Mouse (Mus musculus): ENCODE measurements around the gene Hoxa2. TPM values are rescaled to one million over a fixed set of nuclear protein-coding genes. Genes with fewer than 3 reads are reported as not detected.

Hoxa2 gene
- polyA plus RNA-seq, 1 experiment from 2014 or later: 0.25 TPM

- WGBS: 11% methylated on average over 10 of the region's 10 CpGs
- Histone ChIP-seq H3K27me3 (replicated peaks) (peaks cover 100% of the 10 kb centered on the region), H3K4me3 (no peak overlapping the region), H3K27ac (no peak overlapping the region), H3K4me1 (no peaks in the 10 kb centered on the region), H3K9me3 (no peaks in the 10 kb centered on the region), H3K36me3 (replicated peaks) (no peaks in the 10 kb centered on the region), H3K4me2 (no peak overlapping the region), H3K9ac (no peak overlapping the region)
- no peak for ATAC-seq (replicated peaks)
Measured at GRCm38 (mm10) chr6:52183311-52184080, 18.9 kb upstream of the Hoxa2 start.

- no peaks in the 10 kb centered on the region for H3K36me3 ChIP-seq (replicated peaks)
- H3K4me2 ChIP-seq: no peak overlapping the region
- ATAC-seq (replicated peaks): no peak
- H3K27ac ChIP-seq: no peak overlapping the region
- H3K27me3 ChIP-seq (replicated peaks): peaks cover 100% of the 10 kb centered on the region
- H3K4me3 ChIP-seq: no peak overlapping the region
- H3K9ac ChIP-seq: no peak overlapping the region
- 0% methylated on average over 1 of the region's 1 CpGs for WGBS
- H3K9me3 ChIP-seq: no peaks in the 10 kb centered on the region
- no peaks in the 10 kb centered on the region for H3K4me1 ChIP-seq
Measured at GRCm38 (mm10) chr6:52182793-52183192, 18.2 kb upstream of the Hoxa2 start.

DNA sequence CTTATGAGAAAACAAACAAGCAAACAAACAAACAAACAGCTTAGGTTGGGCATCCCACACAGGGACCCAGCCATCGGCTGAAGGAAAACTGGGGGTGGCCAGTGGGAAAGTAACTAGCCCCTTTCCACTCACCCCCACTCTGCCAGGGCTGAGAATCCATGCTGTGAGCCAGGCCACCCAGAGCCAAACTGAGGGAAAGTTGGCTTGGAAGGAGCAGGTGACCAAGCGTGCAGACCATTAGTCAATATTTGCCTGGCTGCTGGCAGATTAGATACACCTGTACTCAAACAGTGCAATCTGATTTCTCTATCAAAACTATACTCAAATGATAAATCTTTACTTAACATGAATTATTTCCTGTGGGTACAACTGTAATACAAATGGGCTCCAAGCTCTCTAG is 17.4 kb upstream of the Hoxa2 start:
- ATAC-seq (replicated peaks): no peak
- 21% methylated on average over 2 of the region's 2 CpGs for WGBS
- peaks cover 100% of the 10 kb centered on the region for H3K27me3 ChIP-seq (replicated peaks)

DNA sequence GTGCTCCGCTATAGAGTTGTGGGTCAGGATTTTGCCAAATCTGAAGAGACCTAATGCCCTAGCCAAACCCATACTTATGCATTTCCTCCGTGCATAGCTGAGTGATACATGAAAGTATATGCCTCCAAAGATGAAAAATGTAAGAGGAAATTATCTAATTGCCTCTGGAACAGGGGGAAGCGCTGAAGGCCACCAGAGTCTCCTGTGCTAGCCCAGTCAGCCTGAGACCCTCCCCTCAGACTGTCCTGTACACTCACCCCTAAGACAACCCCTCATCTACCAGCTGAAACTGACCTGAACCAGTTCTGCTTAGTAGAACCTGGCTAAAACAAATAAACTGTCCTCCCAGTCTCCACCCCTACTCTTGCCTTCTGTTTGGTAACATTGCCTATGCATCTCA is 16.1 kb upstream of the Hoxa2 start:
- H3K27me3 ChIP-seq (replicated peaks): peaks cover 97% of the 10 kb centered on the region
- H3K4me2 ChIP-seq: no peak overlapping the region
- H3K4me3 ChIP-seq: no peak overlapping the region
- H3K9me3 ChIP-seq: no peaks in the 10 kb centered on the region
- 11% methylated on average over 3 of the region's 3 CpGs for WGBS
- no peaks in the 10 kb centered on the region for H3K36me3 ChIP-seq (replicated peaks)
- ATAC-seq (replicated peaks): no peak
- H3K27ac ChIP-seq: no peak overlapping the region
- no peak overlapping the region for H3K9ac ChIP-seq
- H3K4me1 ChIP-seq: no peaks in the 10 kb centered on the region

More for the DNA sequence above, 17.4 kb upstream of the Hoxa2 start:
- no peak overlapping the region for H3K9ac ChIP-seq
- no peaks in the 10 kb centered on the region for H3K9me3 ChIP-seq
- no peak overlapping the region for H3K27ac ChIP-seq
- no peak overlapping the region for H3K4me3 ChIP-seq
- no peak overlapping the region for H3K4me2 ChIP-seq
- no peaks in the 10 kb centered on the region for H3K4me1 ChIP-seq
- no peaks in the 10 kb centered on the region for H3K36me3 ChIP-seq (replicated peaks)

GRCm38 (mm10) chr6:52180213-52180710 is 15.6 kb upstream of the Hoxa2 start:
- Histone ChIP-seq H3K27ac (no peak overlapping the region), H3K4me2 (no peak overlapping the region)

GRCm38 (mm10) chr6:52179690-52180089 is 15.1 kb upstream of the Hoxa2 start:
- no peak overlapping the region for H3K27ac ChIP-seq
- no peak overlapping the region for H3K4me3 ChIP-seq
- no peaks in the 10 kb centered on the region for H3K9me3 ChIP-seq
- 1% methylated on average over 10 of the region's 10 CpGs for WGBS
- no peak for ATAC-seq (replicated peaks)
- no peak overlapping the region for H3K9ac ChIP-seq
- peaks cover 95% of the 10 kb centered on the region for H3K27me3 ChIP-seq (replicated peaks)
- H3K4me1 ChIP-seq: no peaks in the 10 kb centered on the region
- no peak overlapping the region for H3K4me2 ChIP-seq
- no peaks in the 10 kb centered on the region for H3K36me3 ChIP-seq (replicated peaks)

More at GRCm38 (mm10) chr6:52180213-52180710, 15.6 kb upstream of the Hoxa2 start:
- no peak for ATAC-seq (replicated peaks)
- Histone ChIP-seq H3K9ac (no peak overlapping the region), H3K4me3 (no peak overlapping the region), H3K36me3 (replicated peaks) (no peaks in the 10 kb centered on the region), H3K9me3 (no peaks in the 10 kb centered on the region), H3K27me3 (replicated peaks) (peaks cover 95% of the 10 kb centered on the region), H3K4me1 (no peaks in the 10 kb centered on the region)
- 3% methylated on average over 11 of the region's 11 CpGs for WGBS

- Histone ChIP-seq H3K4me3 (no peak overlapping the region), H3K36me3 (replicated peaks) (no peaks in the 10 kb centered on the region), H3K9ac (no peak overlapping the region), H3K4me2 (no peak overlapping the region), H3K9me3 (no peaks in the 10 kb centered on the region), H3K4me1 (no peaks in the 10 kb centered on the region), H3K27me3 (replicated peaks) (peaks cover 93% of the 10 kb centered on the region), H3K27ac (no peak overlapping the region)
- WGBS: 2% methylated on average over 4 of the region's 4 CpGs
- ATAC-seq (replicated peaks): no peak
Measured at GRCm38 (mm10) chr6:52178918-52179665, 14.5 kb upstream of the Hoxa2 start.

GRCm38 (mm10) chr6:52177806-52178205 is 13.2 kb upstream of the Hoxa2 start:
- H3K4me1 ChIP-seq: peaks cover under 1% of the 10 kb centered on the region; the same call in 1 of the 2 replicates
- H3K27me3 ChIP-seq (replicated peaks): peaks cover 92% of the 10 kb centered on the region
- no peak overlapping the region for H3K27ac ChIP-seq
- no peaks in the 10 kb centered on the region for H3K36me3 ChIP-seq (replicated peaks)
- H3K4me2 ChIP-seq: no peak overlapping the region
- no peak overlapping the region for H3K9ac ChIP-seq
- WGBS: 2% methylated on average over 9 of the region's 9 CpGs
- ATAC-seq (replicated peaks): no peak
- no peak overlapping the region for H3K4me3 ChIP-seq
- no peaks in the 10 kb centered on the region for H3K9me3 ChIP-seq

- H3K4me2 ChIP-seq: no peak within 1 kb of the TSS
- no peak within 1 kb of the TSS for H3K27ac ChIP-seq
- no peak within 1 kb of the TSS for H3K4me3 ChIP-seq
- no peak within 1 kb of the TSS for H3K9ac ChIP-seq
- peaks cover 92% of the 10 kb centered on the region for H3K27me3 ChIP-seq (replicated peaks)
- WGBS: under 1% methylated on average over 36 of the region's 36 CpGs
- peaks cover 6% of the 10 kb centered on the region for H3K4me1 ChIP-seq
- no peak for ATAC-seq (replicated peaks)
- no peaks in the 10 kb centered on the region for H3K9me3 ChIP-seq
- no peaks in the 10 kb centered on the region for H3K36me3 ChIP-seq (replicated peaks)
Measured at GRCm38 (mm10) chr6:52177061-52177735, 12.6 kb upstream of the Hoxa2 start, which contains the start of gene 5730596B20Rik. Gene 5730596B20Rik, plus strand, starts transcription at chr6:52177498.

DNA sequence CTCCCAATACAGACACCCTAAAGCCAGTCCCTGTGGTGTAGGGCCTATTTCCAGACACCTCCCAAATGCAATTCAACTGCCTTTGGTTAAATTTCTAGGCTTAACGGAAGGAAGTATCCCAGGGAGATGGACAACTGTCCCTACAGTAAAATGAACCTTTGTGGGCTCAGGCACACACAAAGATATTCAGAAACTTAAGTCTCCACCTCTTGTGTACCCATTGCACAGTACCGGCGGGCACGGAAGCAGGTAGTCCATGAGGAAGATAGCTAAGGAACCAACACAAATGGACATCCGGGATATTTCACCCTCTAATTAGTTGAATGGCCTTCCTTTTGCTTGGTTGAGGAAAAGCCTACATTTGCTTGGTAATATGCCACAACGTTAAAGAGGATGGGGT is 11.8 kb upstream of the Hoxa2 start:
- Histone ChIP-seq H3K36me3 (replicated peaks) (no peaks in the 10 kb centered on the region), H3K4me2 (no peak overlapping the region), H3K9ac (no peak overlapping the region), H3K27me3 (replicated peaks) (peaks cover 92% of the 10 kb centered on the region), H3K4me1 (peaks cover 6% of the 10 kb centered on the region), H3K9me3 (no peaks in the 10 kb centered on the region), H3K27ac (no peak overlapping the region), H3K4me3 (no peak overlapping the region)
- ATAC-seq (replicated peaks): no peak
- WGBS: 2% methylated on average over 6 of the region's 6 CpGs

- no peak overlapping the region for H3K4me2 ChIP-seq
- no peak for ATAC-seq (replicated peaks)
- peaks cover 92% of the 10 kb centered on the region for H3K27me3 ChIP-seq (replicated peaks)
- H3K9ac ChIP-seq: no peak overlapping the region
- WGBS: 0% methylated on average over 10 of the region's 35 CpGs
- no peaks in the 10 kb centered on the region for H3K36me3 ChIP-seq (replicated peaks)
- H3K4me3 ChIP-seq: no peak overlapping the region
- H3K27ac ChIP-seq: no peak overlapping the region
- peaks cover 6% of the 10 kb centered on the region for H3K4me1 ChIP-seq
- no peaks in the 10 kb centered on the region for H3K9me3 ChIP-seq
Measured at GRCm38 (mm10) chr6:52175864-52176263, 11.2 kb upstream of the Hoxa2 start.

All from midbrain, embryonic 15.5 days (tissue).